Mouse (Mus musculus): Measurements from ENCODE around the gene D1Pas1.

The D1Pas1 gene

GRCm38 (mm10) chr1:186967201-186967812 lies at the start of gene D1Pas1:
D1Pas1 (plus strand) TSS chr1:186967416.
- no peak for DNase-seq (ENCODE audit: low read depth, low spot score)

GRCm38 (mm10) chr1:186922489-186923370 lies 44.5 kb upstream of the D1Pas1 start:
- DNase-seq (ENCODE audit: low read depth, low spot score) = no peak

- DNase-seq (ENCODE audit: low read depth, low spot score) = no peak
Measured at GRCm38 (mm10) chr1:186924027-186924426, 43.2 kb upstream of the D1Pas1 start.

GRCm38 (mm10) chr1:186925411-186925810 lies 41.8 kb upstream of the D1Pas1 start:
- DNase-seq (ENCODE audit: low read depth, low spot score) = no peak

GRCm38 (mm10) chr1:186926316-186926949 lies 40.8 kb upstream of the D1Pas1 start:
- no peak for DNase-seq (ENCODE audit: low read depth, low spot score)

- no peak for DNase-seq (ENCODE audit: low read depth, low spot score)
Measured at GRCm38 (mm10) chr1:186926950-186927316, 40.3 kb upstream of the D1Pas1 start.

GRCm38 (mm10) chr1:186927494-186927893 lies 39.7 kb upstream of the D1Pas1 start:
- no peak for DNase-seq (ENCODE audit: low read depth, low spot score)

- no peak for DNase-seq (ENCODE audit: low read depth, low spot score)
Measured at GRCm38 (mm10) chr1:186930160-186930887, 36.9 kb upstream of the D1Pas1 start.

- no peak for DNase-seq (ENCODE audit: low read depth, low spot score)
Measured at GRCm38 (mm10) chr1:186930888-186931233, 36.4 kb upstream of the D1Pas1 start.

GRCm38 (mm10) chr1:186934205-186934604 lies 33.0 kb upstream of the D1Pas1 start:
- no peak for DNase-seq (ENCODE audit: low read depth, low spot score)

- no peak for DNase-seq (ENCODE audit: low read depth, low spot score)
Measured at GRCm38 (mm10) chr1:186952381-186952780, 14.8 kb upstream of the D1Pas1 start.

GRCm38 (mm10) chr1:186954591-186954990 lies 12.6 kb upstream of the D1Pas1 start:
- DNase-seq (ENCODE audit: low read depth, low spot score) = no peak

- DNase-seq (ENCODE audit: low read depth, low spot score) = no peak
Measured at GRCm38 (mm10) chr1:186959380-186959779, 7.8 kb upstream of the D1Pas1 start.

GRCm38 (mm10) chr1:186964143-186964875 lies 2.9 kb upstream of the D1Pas1 start:
- DNase-seq (ENCODE audit: low read depth, low spot score) = no peak

- no peak for DNase-seq (ENCODE audit: low read depth, low spot score)
Measured at GRCm38 (mm10) chr1:186967926-186968325, 710 bp downstream of the D1Pas1 start.

GRCm38 (mm10) chr1:186976937-186977540 lies 9.8 kb downstream of the D1Pas1 start:
- no peak for DNase-seq (ENCODE audit: low read depth, low spot score)

GRCm38 (mm10) chr1:186977801-186978200 lies 10.6 kb downstream of the D1Pas1 start:
- DNase-seq (ENCODE audit: low read depth, low spot score) = no peak

- no peak for DNase-seq (ENCODE audit: low read depth, low spot score)
Measured at GRCm38 (mm10) chr1:186979465-186979864, 12.2 kb downstream of the D1Pas1 start.

- DNase-seq (ENCODE audit: low read depth, low spot score) = no peak
Measured at GRCm38 (mm10) chr1:186980503-186980902, 13.3 kb downstream of the D1Pas1 start.

- DNase-seq (ENCODE audit: low read depth, low spot score) = no peak
Measured at GRCm38 (mm10) chr1:186985131-186985530, 17.9 kb downstream of the D1Pas1 start.

GRCm38 (mm10) chr1:186986086-186986485 lies 18.9 kb downstream of the D1Pas1 start:
- no peak for DNase-seq (ENCODE audit: low read depth, low spot score)
